Mouse (Mus musculus): ENCODE data around the gene Armc7. TPM values are rescaled to one million over a fixed set of nuclear protein-coding genes. Genes with fewer than 3 reads are reported as not detected.
A peak's percentile ranks its signal among the peaks of the same experiment; 100 is the strongest.

Armc7 gene
- total RNA-seq (2017) = 46.5 and 52.8 TPM in 2 replicates

GRCm38 (mm10) chr11:115475025-115475757 lies at the start of gene Armc7:
Armc7 (plus strand) TSS chr11:115475667.
- ATAC-seq (ENCODE audit: extremely low read depth, insufficient number of reproducible peaks, low FRiP score, poor library complexity, severe bottlenecking) = peak; percentile 83

GRCm38 (mm10) chr11:115425671-115426070 lies 49.8 kb upstream of the Armc7 start:
- ATAC-seq (ENCODE audit: extremely low read depth, insufficient number of reproducible peaks, low FRiP score, poor library complexity, severe bottlenecking) = no peak

- peak; percentile 62 for ATAC-seq (ENCODE audit: extremely low read depth, insufficient number of reproducible peaks, low FRiP score, poor library complexity, severe bottlenecking)
Measured at GRCm38 (mm10) chr11:115427482-115428331, 47.8 kb upstream of the Armc7 start.

- ATAC-seq (ENCODE audit: extremely low read depth, insufficient number of reproducible peaks, low FRiP score, poor library complexity, severe bottlenecking) = no peak
Measured at GRCm38 (mm10) chr11:115429307-115429706, 46.2 kb upstream of the Armc7 start.

GRCm38 (mm10) chr11:115430561-115430960 lies 44.9 kb upstream of the Armc7 start:
- ATAC-seq (ENCODE audit: extremely low read depth, insufficient number of reproducible peaks, low FRiP score, poor library complexity, severe bottlenecking) = no peak

- ATAC-seq (ENCODE audit: extremely low read depth, insufficient number of reproducible peaks, low FRiP score, poor library complexity, severe bottlenecking) = no peak
Measured at GRCm38 (mm10) chr11:115432814-115433213, 42.7 kb upstream of the Armc7 start.

GRCm38 (mm10) chr11:115433342-115433741 lies 42.1 kb upstream of the Armc7 start:
- ATAC-seq (ENCODE audit: extremely low read depth, insufficient number of reproducible peaks, low FRiP score, poor library complexity, severe bottlenecking) = no peak

- ATAC-seq (ENCODE audit: extremely low read depth, insufficient number of reproducible peaks, low FRiP score, poor library complexity, severe bottlenecking) = no peak
Measured at GRCm38 (mm10) chr11:115435596-115436337, 39.7 kb upstream of the Armc7 start.

GRCm38 (mm10) chr11:115437571-115438122 lies 37.8 kb upstream of the Armc7 start:
- no peak for ATAC-seq (ENCODE audit: extremely low read depth, insufficient number of reproducible peaks, low FRiP score, poor library complexity, severe bottlenecking)

GRCm38 (mm10) chr11:115439326-115439725 lies 36.1 kb upstream of the Armc7 start:
- no peak for ATAC-seq (ENCODE audit: extremely low read depth, insufficient number of reproducible peaks, low FRiP score, poor library complexity, severe bottlenecking)

GRCm38 (mm10) chr11:115439906-115440595 lies 35.4 kb upstream of the Armc7 start, which contains the start of gene Trim80:
Trim80 (plus strand) TSS chr11:115440545.
- ATAC-seq (ENCODE audit: extremely low read depth, insufficient number of reproducible peaks, low FRiP score, poor library complexity, severe bottlenecking) = no peak

- ATAC-seq (ENCODE audit: extremely low read depth, insufficient number of reproducible peaks, low FRiP score, poor library complexity, severe bottlenecking) = no peak
Measured at GRCm38 (mm10) chr11:115441417-115441816, 34.0 kb upstream of the Armc7 start.

- no peak for ATAC-seq (ENCODE audit: extremely low read depth, insufficient number of reproducible peaks, low FRiP score, poor library complexity, severe bottlenecking)
Measured at GRCm38 (mm10) chr11:115446906-115447305, 28.6 kb upstream of the Armc7 start.

- no peak for ATAC-seq (ENCODE audit: extremely low read depth, insufficient number of reproducible peaks, low FRiP score, poor library complexity, severe bottlenecking)
Measured at GRCm38 (mm10) chr11:115447321-115447885, 28.1 kb upstream of the Armc7 start.

- ATAC-seq (ENCODE audit: extremely low read depth, insufficient number of reproducible peaks, low FRiP score, poor library complexity, severe bottlenecking) = no peak
Measured at GRCm38 (mm10) chr11:115448075-115448474, 27.4 kb upstream of the Armc7 start.

- ATAC-seq (ENCODE audit: extremely low read depth, insufficient number of reproducible peaks, low FRiP score, poor library complexity, severe bottlenecking) = no peak
Measured at GRCm38 (mm10) chr11:115448998-115449397, 26.5 kb upstream of the Armc7 start.

GRCm38 (mm10) chr11:115450176-115450575 lies 25.3 kb upstream of the Armc7 start:
- ATAC-seq (ENCODE audit: extremely low read depth, insufficient number of reproducible peaks, low FRiP score, poor library complexity, severe bottlenecking) = no peak

- no peak for ATAC-seq (ENCODE audit: extremely low read depth, insufficient number of reproducible peaks, low FRiP score, poor library complexity, severe bottlenecking)
Measured at GRCm38 (mm10) chr11:115451781-115452241, 23.7 kb upstream of the Armc7 start.
